Mouse (Mus musculus): Measurements from ENCODE around the gene Gm20747. TPM values are rescaled to one million over a fixed set of nuclear protein-coding genes. Genes with fewer than 3 reads are reported as not detected.
"Not testable (repeated sequence)": the region's sequence is repeated elsewhere in the genome, so short reads cannot be mapped to it uniquely, and the experiment has no call there.

Gm20747 gene
- not detected in 2 replicates for polyA plus RNA-seq (2014; fragmentation: Nextera tagmentation; extraction: Ambion mirVana)

- not testable (repeated sequence) for H3K4me2 ChIP-seq (ENCODE audit: low read length); H3K9ac ChIP-seq (ENCODE audit: low read length); H3K4me1 ChIP-seq (ENCODE audit: control insufficient read depth, insufficient read depth, low read length); H3K9me3 ChIP-seq (replicated peaks; ENCODE audit: control insufficient read depth, low read length); H3K36me3 ChIP-seq (ENCODE audit: control insufficient read depth, insufficient read depth, low read length); H3K27ac ChIP-seq (ENCODE audit: low read depth, low read length); ATAC-seq; DNase-seq (ENCODE audit: low spot score); H3K27me3 ChIP-seq (replicated peaks; ENCODE audit: control insufficient read depth, insufficient read depth, low read length); H3K4me3 ChIP-seq (ENCODE audit: low read depth, low read length)
- WGBS, result no CpG with 5 or more reads among the region's 3 CpGs
These were observed at the start of gene Gm20747 for GRCm38 (mm10) chrY:53418191-53418590. Gene Gm20747 (minus strand): TSS chrY:53418291.
